Mouse (Mus musculus): Measurements from ENCODE around the gene Tmem268.

GRCm38 (mm10) chr4:63547799-63548198, 10.8 kb upstream of the Tmem268 start:
- TF ChIP-seq POLR2A (IDR thresholded peaks at IDR 0.05; ENCODE audit: insufficient read length, low read depth), result peak; percentile 31
- no peak for TF ChIP-seq USF1 (IDR thresholded peaks at IDR 0.05; ENCODE audit: low read depth)
- TF ChIP-seq MAX (IDR thresholded peaks at IDR 0.05; ENCODE audit: low read depth), result no peak
- TF ChIP-seq POLR2AphosphoS2 (IDR thresholded peaks at IDR 0.05; ENCODE audit: insufficient read length, low read depth), result peak; percentile 74
- no peak for TF ChIP-seq TCF12 (IDR thresholded peaks at IDR 0.05; ENCODE audit: insufficient read depth, poor library complexity, severe bottlenecking)
